Mouse (Mus musculus): ENCODE data around the gene Cpa4.
A peak's percentile ranks its signal among the peaks of the same experiment; 100 is the strongest.

GRCm38 (mm10) chr6:30556080-30556479 is 12.1 kb upstream of the Cpa4 start:
- TF ChIP-seq CTCF (IDR thresholded peaks at IDR 0.05; ENCODE audit: control insufficient read depth, insufficient read depth, insufficient read length) (no peak), USF1 (IDR thresholded peaks at IDR 0.05; ENCODE audit: low read depth) (no peak), MAX (IDR thresholded peaks at IDR 0.05) (no peak), MYOG (IDR thresholded peaks at IDR 0.05; ENCODE audit: control insufficient read depth, extremely low read depth, insufficient read length) (no peak), MYOD1 (IDR thresholded peaks at IDR 0.05; ENCODE audit: control insufficient read depth, insufficient read length, low read depth) (peak; percentile 47), CEBPB (IDR thresholded peaks at IDR 0.05; ENCODE audit: low read depth) (no peak)
